Mouse (Mus musculus): ENCODE data around the gene Olfr224. TPM values are rescaled to one million over a fixed set of nuclear protein-coding genes. Genes with fewer than 3 reads are reported as not detected.

The Olfr224 gene
- 0.27 and 0.69 TPM in 2 replicates for polyA plus RNA-seq (2012; rRNA removed)

DNA sequence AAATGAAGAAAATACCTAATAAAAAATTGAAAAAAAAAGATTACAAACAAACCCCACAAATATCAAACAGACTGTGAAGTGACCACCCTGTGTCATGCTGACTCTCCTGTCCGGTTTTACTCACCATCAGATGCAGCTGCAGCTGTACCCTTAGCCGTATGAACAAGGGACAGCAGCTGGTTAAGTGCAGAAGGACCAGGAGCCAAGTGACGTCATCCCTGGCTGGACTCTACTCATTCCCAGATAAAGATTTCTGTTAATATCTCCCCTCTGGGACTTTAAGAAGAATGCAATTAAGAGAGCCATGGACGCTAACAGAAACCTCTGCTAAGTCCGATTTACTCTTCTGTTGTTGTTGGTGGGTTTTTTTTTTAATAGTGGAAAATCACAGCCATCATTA is at the start of gene Olfr224:
Gene Olfr224, minus strand, starts transcription at position 149 of the 400 bp plus-strand sequence.
- no peaks in the 10 kb centered on the region for H3K27me3 ChIP-seq (ENCODE audit: control insufficient read depth, insufficient read depth, low read length)
- DNase-seq, result no peak
- no peak within 1 kb of the TSS for H3K4me3 ChIP-seq (ENCODE audit: control insufficient read depth, insufficient read depth, low read length)
- H3K27ac ChIP-seq (ENCODE audit: control insufficient read depth, insufficient read depth, low read length), result no peak within 1 kb of the TSS
- no peaks in the 10 kb centered on the region for H3K36me3 ChIP-seq (ENCODE audit: control insufficient read depth, insufficient read depth, low read length)
- H3K4me1 ChIP-seq (replicated peaks; ENCODE audit: control insufficient read depth, insufficient read depth, low read length), result no peaks in the 10 kb centered on the region
- WGBS, result 86% methylated on average over 5 of the region's 5 CpGs
- TF ChIP-seq CTCF (IDR thresholded peaks at IDR 0.05; ENCODE audit: borderline replicate concordance, control insufficient read depth, extremely low read depth, insufficient read depth, low read length, poor library complexity) (no peak), POLR2A (IDR thresholded peaks at IDR 0.05; ENCODE audit: control insufficient read depth, extremely low read depth, insufficient read depth, low read length, poor library complexity) (no peak)

DNA sequence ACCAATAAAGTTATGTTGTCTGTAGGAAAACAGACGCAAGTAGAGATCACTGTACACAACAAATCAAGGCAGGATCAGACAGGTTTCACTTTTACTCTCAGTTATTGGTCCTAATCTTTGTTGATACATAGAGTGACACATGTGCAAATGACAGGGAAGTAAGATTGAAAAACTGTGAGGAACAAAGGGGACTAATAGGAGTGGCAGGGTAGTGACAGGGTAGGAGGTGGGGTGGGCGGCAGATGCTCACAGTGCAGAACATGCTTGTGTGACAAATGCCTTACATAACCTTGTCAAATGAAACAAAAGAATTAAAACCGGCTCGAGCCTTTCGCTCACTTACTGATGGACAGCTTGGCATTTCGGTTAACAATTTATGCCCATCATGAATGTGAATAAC is 48.4 kb upstream of the Olfr224 start:
- no peak for DNase-seq
- 83% methylated on average over 6 of the region's 6 CpGs for WGBS
- Histone ChIP-seq H3K27me3 (ENCODE audit: control insufficient read depth, insufficient read depth, low read length) (no peaks in the 10 kb centered on the region), H3K4me1 (replicated peaks; ENCODE audit: control insufficient read depth, insufficient read depth, low read length) (no peaks in the 10 kb centered on the region), H3K27ac (ENCODE audit: control insufficient read depth, insufficient read depth, low read length) (no peak overlapping the region), H3K36me3 (ENCODE audit: control insufficient read depth, insufficient read depth, low read length) (no peaks in the 10 kb centered on the region), H3K4me3 (ENCODE audit: control insufficient read depth, insufficient read depth, low read length) (no peak overlapping the region)
- TF ChIP-seq CTCF (IDR thresholded peaks at IDR 0.05; ENCODE audit: borderline replicate concordance, control insufficient read depth, extremely low read depth, insufficient read depth, low read length, poor library complexity) (no peak), POLR2A (IDR thresholded peaks at IDR 0.05; ENCODE audit: control insufficient read depth, extremely low read depth, insufficient read depth, low read length, poor library complexity) (no peak)

DNA sequence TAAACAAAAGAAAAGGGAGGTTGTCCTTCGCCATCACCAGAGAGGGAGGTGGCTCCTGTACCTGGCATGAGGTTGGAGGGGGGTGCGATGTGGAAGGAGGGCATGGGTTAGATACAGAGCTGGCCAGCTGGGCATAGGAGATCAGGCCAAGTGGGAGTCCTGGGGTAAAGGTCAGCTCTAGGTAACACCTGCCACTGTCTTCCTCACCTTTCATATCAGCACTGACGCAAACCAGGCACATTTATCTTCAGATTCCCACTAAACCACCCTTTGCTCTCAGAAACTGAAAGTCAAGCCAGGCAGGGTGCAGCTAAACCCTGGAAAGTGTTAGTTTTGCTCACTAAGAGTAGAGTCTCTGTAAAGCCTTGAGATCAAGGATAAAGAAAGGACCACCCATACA is 48.0 kb upstream of the Olfr224 start:
- no peak overlapping the region for H3K27ac ChIP-seq (ENCODE audit: control insufficient read depth, insufficient read depth, low read length)
- H3K27me3 ChIP-seq (ENCODE audit: control insufficient read depth, insufficient read depth, low read length), result no peaks in the 10 kb centered on the region
- WGBS, result 85% methylated on average over 3 of the region's 3 CpGs
- no peak for DNase-seq
- H3K4me1 ChIP-seq (replicated peaks; ENCODE audit: control insufficient read depth, insufficient read depth, low read length), result no peaks in the 10 kb centered on the region
- H3K4me3 ChIP-seq (ENCODE audit: control insufficient read depth, insufficient read depth, low read length), result no peak overlapping the region
- TF ChIP-seq CTCF (IDR thresholded peaks at IDR 0.05; ENCODE audit: borderline replicate concordance, control insufficient read depth, extremely low read depth, insufficient read depth, low read length, poor library complexity), result no peak
- TF ChIP-seq POLR2A (IDR thresholded peaks at IDR 0.05; ENCODE audit: control insufficient read depth, extremely low read depth, insufficient read depth, low read length, poor library complexity), result no peak
- no peaks in the 10 kb centered on the region for H3K36me3 ChIP-seq (ENCODE audit: control insufficient read depth, insufficient read depth, low read length)

DNA sequence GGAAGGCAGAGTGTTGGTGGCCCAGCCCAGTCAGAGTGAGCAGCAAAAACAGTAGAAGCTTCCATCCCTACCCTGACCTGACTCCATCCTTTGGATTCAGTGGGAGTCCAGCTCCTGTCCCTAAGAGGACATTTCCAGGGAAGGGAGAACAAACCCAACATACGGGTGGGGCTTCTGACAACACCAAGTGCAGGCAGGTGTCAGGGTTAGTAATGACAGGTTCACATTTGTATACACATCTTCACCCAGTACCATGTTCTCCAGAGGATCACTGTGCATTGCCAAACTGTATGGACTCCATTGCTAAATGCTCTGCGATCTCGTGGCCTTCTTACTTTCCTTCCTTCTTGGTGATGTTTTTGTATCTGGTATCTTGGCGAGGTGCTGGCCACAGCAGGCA is 45.6 kb upstream of the Olfr224 start, which contains the start of gene 2210407C18Rik:
Gene 2210407C18Rik, minus strand, starts transcription at position 101 of the 400 bp plus-strand sequence.
- TF ChIP-seq CTCF (IDR thresholded peaks at IDR 0.05; ENCODE audit: borderline replicate concordance, control insufficient read depth, extremely low read depth, insufficient read depth, low read length, poor library complexity) (no peak), POLR2A (IDR thresholded peaks at IDR 0.05; ENCODE audit: control insufficient read depth, extremely low read depth, insufficient read depth, low read length, poor library complexity) (no peak)

DNA sequence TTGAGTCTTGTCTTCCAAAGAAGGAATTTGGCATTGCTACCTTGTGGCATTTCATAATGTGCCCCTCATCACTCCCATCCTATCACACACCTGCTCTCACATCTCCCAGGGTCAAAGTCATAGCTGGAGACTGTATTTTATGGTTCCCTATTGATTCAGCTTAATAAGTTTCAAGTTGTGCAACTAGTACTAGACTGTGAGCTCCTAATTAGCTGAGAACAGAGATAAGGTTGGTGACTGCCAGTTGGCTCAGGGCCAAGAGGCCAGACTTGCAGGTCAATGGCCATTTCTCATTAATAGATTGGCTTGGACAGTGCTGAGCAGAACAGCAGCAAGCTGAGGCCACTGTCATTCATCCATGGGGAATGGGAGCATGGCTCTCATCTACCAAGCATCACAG is 44.2 kb upstream of the Olfr224 start:
- no peak for TF ChIP-seq CTCF (IDR thresholded peaks at IDR 0.05; ENCODE audit: borderline replicate concordance, control insufficient read depth, extremely low read depth, insufficient read depth, low read length, poor library complexity)
- no peak for TF ChIP-seq POLR2A (IDR thresholded peaks at IDR 0.05; ENCODE audit: control insufficient read depth, extremely low read depth, insufficient read depth, low read length, poor library complexity)
- DNase-seq, result no peak
- H3K27me3 ChIP-seq (ENCODE audit: control insufficient read depth, insufficient read depth, low read length), result no peaks in the 10 kb centered on the region
- no peak overlapping the region for H3K4me3 ChIP-seq (ENCODE audit: control insufficient read depth, insufficient read depth, low read length)
- H3K36me3 ChIP-seq (ENCODE audit: control insufficient read depth, insufficient read depth, low read length), result no peaks in the 10 kb centered on the region
- H3K4me1 ChIP-seq (replicated peaks; ENCODE audit: control insufficient read depth, insufficient read depth, low read length), result no peaks in the 10 kb centered on the region
- H3K27ac ChIP-seq (ENCODE audit: control insufficient read depth, insufficient read depth, low read length), result no peak overlapping the region

More for the DNA sequence above, 45.6 kb upstream of the Olfr224 start, which contains the start of gene 2210407C18Rik:
- 93% methylated on average over 4 of the region's 4 CpGs for WGBS
- no peaks in the 10 kb centered on the region for H3K27me3 ChIP-seq (ENCODE audit: control insufficient read depth, insufficient read depth, low read length)
- DNase-seq, result no peak
- H3K36me3 ChIP-seq (ENCODE audit: control insufficient read depth, insufficient read depth, low read length), result no peaks in the 10 kb centered on the region
- H3K4me3 ChIP-seq (ENCODE audit: control insufficient read depth, insufficient read depth, low read length), result no peak within 1 kb of the TSS
- no peak within 1 kb of the TSS for H3K27ac ChIP-seq (ENCODE audit: control insufficient read depth, insufficient read depth, low read length)
- no peaks in the 10 kb centered on the region for H3K4me1 ChIP-seq (replicated peaks; ENCODE audit: control insufficient read depth, insufficient read depth, low read length)

DNA sequence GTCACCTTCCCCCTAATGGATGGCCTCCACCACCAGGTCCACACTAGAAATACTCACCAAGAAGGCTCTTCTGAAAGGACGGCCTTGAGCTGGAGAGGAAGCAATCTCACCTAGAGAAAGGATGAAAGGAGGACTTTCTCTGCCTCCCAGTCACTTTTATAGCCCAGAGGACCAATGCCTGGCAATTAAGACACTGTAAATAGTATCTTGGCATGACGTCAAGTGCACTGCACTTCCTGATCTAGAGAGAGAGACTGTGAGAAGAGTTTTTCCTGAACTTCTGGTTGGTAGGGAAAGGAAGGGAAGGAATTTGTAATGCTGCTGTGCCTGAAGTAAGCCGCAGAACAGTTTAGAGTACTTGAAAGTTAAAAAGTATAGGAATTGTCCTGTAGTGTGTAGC is 43.0 kb upstream of the Olfr224 start:
- 66% methylated on average over 3 of the region's 3 CpGs for WGBS

DNA sequence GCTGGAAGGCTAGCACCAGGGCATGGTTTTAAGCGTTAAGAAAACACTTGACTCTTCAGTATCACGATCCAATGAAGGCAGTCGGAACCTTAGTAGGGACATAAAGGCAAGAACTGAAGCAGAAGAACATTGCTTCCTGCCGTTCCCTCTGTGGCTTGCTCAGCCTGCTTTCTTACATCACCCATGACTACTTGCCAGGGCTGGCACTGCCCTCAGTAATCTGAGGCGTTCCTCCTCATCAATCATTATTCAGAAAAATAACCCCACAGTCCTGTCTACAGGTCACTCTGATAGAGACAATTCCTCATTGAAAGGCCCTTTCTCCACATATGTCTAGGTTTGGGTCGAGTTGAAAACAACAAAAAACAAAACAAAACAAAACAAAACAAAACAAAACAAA is 36.7 kb upstream of the Olfr224 start:
- Histone ChIP-seq H3K27me3 (ENCODE audit: control insufficient read depth, insufficient read depth, low read length) (no peaks in the 10 kb centered on the region), H3K27ac (ENCODE audit: control insufficient read depth, insufficient read depth, low read length) (no peak overlapping the region), H3K4me1 (replicated peaks; ENCODE audit: control insufficient read depth, insufficient read depth, low read length) (no peaks in the 10 kb centered on the region), H3K4me3 (ENCODE audit: control insufficient read depth, insufficient read depth, low read length) (no peak overlapping the region), H3K36me3 (ENCODE audit: control insufficient read depth, insufficient read depth, low read length) (no peaks in the 10 kb centered on the region)
- DNase-seq, result no peak
- no peak for TF ChIP-seq POLR2A (IDR thresholded peaks at IDR 0.05; ENCODE audit: control insufficient read depth, extremely low read depth, insufficient read depth, low read length, poor library complexity)
- TF ChIP-seq CTCF (IDR thresholded peaks at IDR 0.05; ENCODE audit: borderline replicate concordance, control insufficient read depth, extremely low read depth, insufficient read depth, low read length, poor library complexity), result no peak
- 86% methylated on average over 6 of the region's 6 CpGs for WGBS

More for the DNA sequence above, 43.0 kb upstream of the Olfr224 start:
- no peak for DNase-seq
- H3K27me3 ChIP-seq (ENCODE audit: control insufficient read depth, insufficient read depth, low read length), result no peaks in the 10 kb centered on the region
- no peak overlapping the region for H3K4me3 ChIP-seq (ENCODE audit: control insufficient read depth, insufficient read depth, low read length)
- no peak for TF ChIP-seq POLR2A (IDR thresholded peaks at IDR 0.05; ENCODE audit: control insufficient read depth, extremely low read depth, insufficient read depth, low read length, poor library complexity)
- no peak for TF ChIP-seq CTCF (IDR thresholded peaks at IDR 0.05; ENCODE audit: borderline replicate concordance, control insufficient read depth, extremely low read depth, insufficient read depth, low read length, poor library complexity)
- no peaks in the 10 kb centered on the region for H3K36me3 ChIP-seq (ENCODE audit: control insufficient read depth, insufficient read depth, low read length)
- H3K4me1 ChIP-seq (replicated peaks; ENCODE audit: control insufficient read depth, insufficient read depth, low read length), result no peaks in the 10 kb centered on the region
- no peak overlapping the region for H3K27ac ChIP-seq (ENCODE audit: control insufficient read depth, insufficient read depth, low read length)

Data from thymus, adult 2 months (tissue).